Mouse (Mus musculus) stomach, postnatal 0 days (tissue): ENCODE results near the gene Cdh4.

ENCODE experiments used
- CTCF ChIP-seq: IDR thresholded peaks from 2 replicates; pipeline ENCODE4 v1.5.1; 2016; ENCODE audit warnings: antibody characterized with exemption, low read depth, mild to moderate bottlenecking, moderate library complexity
- EP300 ChIP-seq: optimal IDR thresholded peaks from 2 replicates; pipeline ENCODE3; 2016; ENCODE audit warnings: antibody characterized with exemption

DNA sequence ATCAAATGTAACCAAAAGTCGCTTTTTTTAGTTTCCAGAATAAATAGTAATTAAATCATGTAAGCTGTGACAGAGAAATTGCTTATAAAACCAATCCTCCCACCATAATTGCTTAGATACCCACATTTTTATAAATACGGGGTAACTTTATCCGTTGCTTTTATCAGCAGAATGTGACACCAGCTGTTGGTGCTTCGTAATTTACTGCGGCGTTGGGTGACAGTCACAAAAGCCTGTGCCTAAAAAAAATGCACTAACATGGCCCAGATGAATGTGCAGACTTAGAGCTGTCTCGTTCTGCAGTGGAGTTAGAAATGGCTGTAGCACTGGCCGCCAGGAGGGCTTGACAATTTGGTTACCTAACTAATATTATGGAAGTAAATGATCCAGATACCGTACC lies 337.0 kb downstream of the Cdh4 start:
- TF ChIP-seq CTCF (no peak), EP300 (no peak)
